Mouse (Mus musculus) lung, embryonic 16.5 days (tissue): ENCODE data around the gene Itga3. TPM values are rescaled to one million over a fixed set of nuclear protein-coding genes. Genes with fewer than 3 reads are reported as not detected.

Experiments used
- ATAC-seq: fragments of 200-750 bp; cut with Nextera tagmentation; 2 replicates; pipeline ENCODE4 v1.8.0; 2017; ENCODE audit warnings: low read depth, mild to moderate bottlenecking, moderate library complexity
- H3K27ac ChIP-seq: fragments of 300-500 bp; sonication (generic); 2 replicates; pipeline ENCODE4 v1.5.1; 2014; ENCODE audit warnings: mild to moderate bottlenecking, control low read depth, low read length
- H3K27me3 ChIP-seq: fragments of 300-500 bp; sonication (generic); 2 replicates; pipeline ENCODE4 v1.6.1; 2014; ENCODE audit warnings: low read depth, low read length, mixed read lengths; ENCODE audit not compliant: control insufficient read depth, insufficient read depth
- H3K36me3 ChIP-seq: fragments of 300-500 bp; sonication (generic); 2 replicates; pipeline ENCODE4 v1.6.1; 2014; ENCODE audit warnings: low read length; ENCODE audit not compliant: control insufficient read depth, insufficient read depth
- H3K4me1 ChIP-seq: fragments of 300-500 bp; sonication (generic); replicated peaks from 2 replicates; pipeline ENCODE4 v1.6.1; 2014; ENCODE audit warnings: low read length, mixed read lengths; ENCODE audit not compliant: control insufficient read depth, insufficient read depth
- H3K4me2 ChIP-seq: fragments of 300-500 bp; sonication (generic); 2 replicates; pipeline ENCODE4 v1.6.1; 2014; ENCODE audit warnings: low read depth, low read length, control low read depth
- H3K4me3 ChIP-seq: fragments of 300-500 bp; sonication (generic); 2 replicates; pipeline ENCODE4 v1.5.1; 2014; ENCODE audit warnings: mild to moderate bottlenecking, low read length, control low read depth
- H3K9ac ChIP-seq: fragments of 300-500 bp; sonication (generic); 2 replicates; pipeline ENCODE4 v1.6.1; 2014; ENCODE audit warnings: low read length, control low read depth
- H3K9me3 ChIP-seq: fragments of 300-500 bp; sonication (generic); 2 replicates; pipeline ENCODE4 v1.6.1; 2016; ENCODE audit warnings: low read length; ENCODE audit not compliant: control insufficient read depth
- WGBS: fragments of 180-500 bp; shearing (Covaris S2); extraction: QIAGEN DNeasy Blood & Tissue Kit; methylation state at CpG from one replicate; pipeline ENCODE4 v1.1.7; 2014; 5-methylcytosine and 5-hydroxymethylcytosine counted together
- polyA plus RNA-seq: library from polyadenylated mRNA; unstranded; fragments of >200 nt; fragmentation: Nextera tagmentation; extraction: Ambion mirVana; gene quantifications from 2 replicates; pipeline ENCODE4 v1.2.1, GENCODE M21; 2015

Itga3 gene
- polyA plus RNA-seq: 23.3 and 25.8 TPM in 2 replicates

DNA sequence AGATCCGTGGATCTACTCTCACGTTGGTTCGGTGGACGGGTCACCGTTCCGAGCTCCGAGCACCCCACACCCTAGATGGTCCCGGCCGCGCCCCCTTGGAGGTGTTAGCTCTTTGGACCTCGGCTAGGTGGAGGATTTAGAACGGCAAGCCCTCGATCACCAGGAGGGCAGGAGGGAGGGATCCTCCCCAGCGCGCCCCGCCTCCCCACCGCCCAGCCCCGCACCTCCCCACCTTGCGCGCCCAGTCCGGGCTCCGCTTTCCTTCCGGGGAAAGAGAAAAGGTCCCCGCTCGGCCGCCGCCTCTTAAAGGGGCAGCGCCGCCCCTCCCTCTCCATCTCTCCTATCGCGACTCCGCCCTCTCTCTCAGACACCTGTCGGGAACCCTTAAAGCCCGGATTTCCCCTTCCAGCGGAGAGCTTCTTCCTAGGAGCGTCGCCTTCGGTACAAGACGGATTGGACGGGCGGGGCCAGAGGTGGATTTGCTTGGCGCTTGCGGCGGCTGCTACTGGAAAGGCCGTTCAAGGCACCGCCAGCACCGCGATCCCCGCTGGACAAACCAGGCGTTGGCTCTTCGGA, at the start of gene Itga3:
Itga3 (minus strand) TSS at position 266 of the 576 bp plus-strand sequence.
- under 1% methylated on average over 51 of the region's 51 CpGs for WGBS
- H3K4me1 ChIP-seq: peaks cover 71% of the 10 kb centered on the region

DNA sequence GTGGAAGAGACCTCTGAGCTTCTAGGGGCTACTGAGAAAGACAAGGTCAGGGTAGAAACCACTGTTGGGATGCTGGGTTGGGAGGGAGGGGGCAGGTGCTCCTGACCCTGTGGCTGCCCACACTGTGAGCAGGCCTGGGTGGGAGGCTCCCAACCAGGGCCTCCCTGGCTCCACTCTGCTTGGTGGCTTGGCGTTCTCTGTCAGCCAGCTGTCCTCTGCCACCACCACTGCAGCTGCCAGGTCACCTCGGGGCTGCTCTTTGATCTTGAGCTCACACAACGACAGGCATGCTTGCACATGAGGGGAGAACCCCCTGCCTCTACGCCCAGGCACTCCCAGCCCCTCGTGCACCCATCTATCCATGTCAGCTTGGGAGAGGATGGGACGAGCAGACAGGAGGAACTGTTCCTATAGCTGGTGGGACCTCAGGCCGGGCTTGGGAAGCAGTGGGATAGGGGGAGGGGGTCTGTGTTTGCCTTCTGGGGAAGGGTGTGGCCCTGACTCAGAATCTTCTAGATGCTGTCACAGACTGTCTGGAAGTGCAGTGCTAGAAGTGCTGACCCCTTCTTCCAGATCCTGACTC, 48.9 kb upstream of the Itga3 start:
- Histone ChIP-seq H3K4me2 (no peak overlapping the region), H3K4me3 (no peak overlapping the region), H3K36me3 (no peaks in the 10 kb centered on the region), H3K4me1 (peaks cover 15% of the 10 kb centered on the region), H3K27ac (no peak overlapping the region), H3K9me3 (no peaks in the 10 kb centered on the region), H3K27me3 (peaks cover 41% of the 10 kb centered on the region), H3K9ac (no peak overlapping the region)
- 18% methylated on average over 7 of the region's 7 CpGs for WGBS
- ATAC-seq: no peak

More for the DNA sequence above, at the start of gene Itga3:
- Histone ChIP-seq H3K4me3 (peak within 1 kb of the TSS; percentile 68), H3K27ac (peak within 1 kb of the TSS; percentile 94), H3K27me3 (peaks cover 14% of the 10 kb centered on the region), H3K9me3 (no peaks in the 10 kb centered on the region), H3K4me2 (peak within 1 kb of the TSS; percentile 77), H3K36me3 (no peaks in the 10 kb centered on the region), H3K9ac (peak within 1 kb of the TSS; percentile 77)
- peak; percentile 81 for ATAC-seq

DNA sequence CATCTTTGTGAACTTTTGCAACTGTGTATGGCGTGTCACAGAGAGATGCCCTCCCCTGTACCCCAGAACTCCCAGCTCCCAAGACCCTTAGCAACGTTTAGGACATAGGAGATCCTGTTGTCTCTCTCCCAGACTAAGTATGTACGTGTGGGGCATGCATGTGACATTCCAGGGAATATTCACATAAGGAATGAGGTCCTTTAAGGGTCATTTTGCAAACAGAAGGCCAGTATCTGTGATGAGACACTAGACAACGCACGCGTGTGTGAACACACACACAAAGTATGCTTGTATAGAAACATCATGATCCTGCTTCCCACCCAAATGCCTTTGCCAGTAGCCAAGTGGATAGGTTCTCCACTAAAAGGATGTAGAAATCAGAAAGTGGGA, 45.5 kb upstream of the Itga3 start:
- WGBS: 59% methylated on average over 6 of the region's 6 CpGs
- Histone ChIP-seq H3K4me1 (peaks cover 24% of the 10 kb centered on the region), H3K9ac (no peak overlapping the region), H3K36me3 (no peaks in the 10 kb centered on the region), H3K9me3 (no peaks in the 10 kb centered on the region), H3K4me2 (no peak overlapping the region), H3K4me3 (no peak overlapping the region), H3K27me3 (peaks cover 67% of the 10 kb centered on the region), H3K27ac (no peak overlapping the region)
- ATAC-seq: no peak

DNA sequence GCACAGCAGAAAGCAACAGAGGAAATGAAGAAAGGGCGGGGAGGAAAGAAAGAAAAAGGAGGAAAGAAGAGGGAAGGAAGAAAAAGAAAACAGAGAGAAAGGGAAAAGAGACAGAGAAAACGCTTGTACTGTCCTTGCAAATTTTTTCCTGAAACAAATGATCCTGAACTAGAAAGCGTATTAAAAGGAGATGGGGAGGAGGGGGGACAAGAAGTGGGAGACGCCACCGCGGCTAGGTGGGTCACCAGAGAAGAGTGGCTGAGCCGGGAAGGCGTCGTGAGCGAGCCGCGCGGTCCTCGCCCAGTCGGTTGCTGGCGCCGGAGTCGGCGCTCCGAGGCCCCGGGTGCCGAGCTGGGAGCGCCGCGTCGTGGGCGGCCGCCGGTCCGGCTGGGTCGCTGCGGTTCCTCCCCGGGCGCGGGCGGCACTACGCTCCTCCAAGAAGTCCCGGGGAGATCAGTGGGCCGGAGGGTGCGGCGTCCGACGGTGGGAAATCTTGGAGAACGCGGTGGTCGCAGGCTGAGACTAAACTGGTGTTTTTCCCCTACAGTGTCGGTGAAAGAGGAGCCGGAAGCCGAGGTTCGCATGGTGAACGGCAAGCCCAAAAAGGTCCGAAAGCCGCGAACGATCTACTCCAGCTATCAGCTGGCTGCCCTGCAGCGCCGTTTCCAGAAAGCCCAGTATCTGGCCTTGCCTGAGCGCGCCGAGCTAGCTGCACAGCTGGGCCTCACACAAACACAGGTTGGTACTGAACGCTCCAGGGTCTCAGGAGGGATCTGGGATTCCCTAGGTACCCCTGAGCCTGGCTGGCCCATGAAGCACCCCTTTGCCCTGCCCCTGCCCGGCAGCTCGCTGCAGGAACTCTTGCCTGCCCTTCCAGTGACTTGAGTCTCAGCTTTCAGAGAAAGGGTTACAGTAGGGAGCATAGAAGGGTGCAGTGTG, 44.8 kb upstream of the Itga3 start:
- H3K9ac ChIP-seq: peak overlapping the region; percentile 56
- no peak overlapping the region for H3K27ac ChIP-seq
- H3K36me3 ChIP-seq: no peaks in the 10 kb centered on the region
- H3K4me2 ChIP-seq: peak overlapping the region; percentile 76
- H3K4me1 ChIP-seq: peaks cover 18% of the 10 kb centered on the region
- H3K27me3 ChIP-seq: peaks cover 67% of the 10 kb centered on the region
- H3K9me3 ChIP-seq: no peaks in the 10 kb centered on the region
- peak overlapping the region; percentile 50 for H3K4me3 ChIP-seq
- ATAC-seq: no peak
- WGBS: 2% methylated on average over 59 of the region's 63 CpGs

DNA sequence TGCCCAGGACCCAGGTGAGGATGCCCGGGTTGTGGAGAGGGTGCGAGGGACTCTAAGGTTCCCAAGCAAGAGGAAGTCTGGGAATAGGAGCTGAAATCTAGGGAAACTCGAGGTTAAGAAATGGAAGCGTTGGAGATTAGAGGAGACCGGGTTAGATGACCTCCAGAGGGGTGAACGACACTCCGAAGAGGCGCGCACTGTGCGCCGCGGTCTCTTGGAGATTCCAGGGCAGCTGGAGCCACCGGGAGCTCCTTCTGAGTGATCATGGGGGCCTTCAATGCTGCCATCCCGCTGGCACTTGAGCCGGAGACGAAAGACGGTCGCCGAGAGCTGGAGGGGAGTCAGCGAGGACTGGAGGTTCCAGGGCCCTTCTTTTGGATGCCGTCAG, 44.0 kb upstream of the Itga3 start:
- peaks cover 67% of the 10 kb centered on the region for H3K27me3 ChIP-seq
- H3K27ac ChIP-seq: no peak overlapping the region
- H3K36me3 ChIP-seq: no peaks in the 10 kb centered on the region
- peak overlapping the region; percentile 76 for H3K4me2 ChIP-seq
- no peak for ATAC-seq
- under 1% methylated on average over 21 of the region's 21 CpGs for WGBS
- peak overlapping the region; percentile 50 for H3K4me3 ChIP-seq
- peaks cover 14% of the 10 kb centered on the region for H3K4me1 ChIP-seq
- H3K9me3 ChIP-seq: no peaks in the 10 kb centered on the region
- H3K9ac ChIP-seq: no peak overlapping the region

DNA sequence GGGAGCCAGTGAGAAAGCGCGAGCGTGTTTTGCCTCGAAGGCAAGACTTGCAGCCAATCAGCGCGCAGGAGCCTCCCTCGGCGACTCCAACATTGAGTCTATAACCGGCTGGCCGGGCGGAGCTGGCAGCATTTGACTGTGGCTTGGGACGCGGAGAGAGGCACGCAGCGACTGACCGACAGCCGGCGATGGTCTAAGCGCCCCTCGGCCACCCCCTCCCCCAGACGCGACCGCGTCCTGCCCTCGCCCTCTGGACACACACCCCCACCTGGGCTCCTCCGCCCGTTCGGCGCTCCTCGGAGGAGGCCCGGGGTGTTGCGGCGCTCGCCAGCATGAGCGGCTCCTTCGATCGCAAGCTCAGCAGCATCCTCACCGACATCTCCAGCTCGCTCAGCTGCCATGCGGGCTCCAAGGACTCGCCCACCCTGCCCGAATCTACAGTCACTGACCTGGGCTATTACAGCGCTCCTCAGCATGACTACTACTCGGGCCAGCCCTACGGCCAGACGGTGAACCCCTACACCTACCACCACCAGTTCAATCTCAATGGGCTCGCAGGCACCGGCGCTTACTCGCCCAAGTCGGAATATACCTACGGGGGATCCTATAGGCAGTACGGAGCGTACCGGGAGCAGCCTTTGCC, 43.5 kb upstream of the Itga3 start, which contains the start of gene Dlx3:
Dlx3 (plus strand) TSS at position 130 of the 643 bp plus-strand sequence.
- no peaks in the 10 kb centered on the region for H3K36me3 ChIP-seq
- WGBS: under 1% methylated on average over 55 of the region's 55 CpGs
- no peaks in the 10 kb centered on the region for H3K9me3 ChIP-seq
- peak within 1 kb of the TSS; percentile 76 for H3K4me2 ChIP-seq
- peak within 1 kb of the TSS; percentile 50 for H3K4me3 ChIP-seq
- peaks cover 14% of the 10 kb centered on the region for H3K4me1 ChIP-seq
- peak; percentile 53 for ATAC-seq
- H3K27me3 ChIP-seq: peaks cover 67% of the 10 kb centered on the region
- H3K27ac ChIP-seq: no peak within 1 kb of the TSS
- peak within 1 kb of the TSS; percentile 47; the same call in 1 of the 2 replicates for H3K9ac ChIP-seq

DNA sequence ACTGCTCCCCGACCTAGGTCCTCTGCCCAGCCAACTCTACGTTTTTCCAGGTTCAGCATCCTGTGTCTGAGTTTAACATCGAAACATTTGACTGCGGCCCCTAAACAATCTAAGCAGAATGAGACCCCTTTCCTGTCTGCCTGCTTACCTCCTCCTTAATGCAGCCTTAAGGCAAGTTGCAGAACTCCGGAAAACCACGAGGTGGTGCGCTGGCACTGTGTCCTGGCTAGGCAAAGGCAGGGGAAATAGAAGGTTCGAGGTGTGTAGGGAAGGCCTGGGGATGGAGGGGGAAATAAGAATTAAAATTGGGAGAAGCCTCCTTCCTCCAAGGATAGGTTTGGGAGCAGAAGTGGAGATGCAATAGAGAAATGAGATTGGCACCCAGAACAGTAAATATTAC, 41.9 kb upstream of the Itga3 start:
- no peak overlapping the region for H3K4me3 ChIP-seq
- WGBS: 5% methylated on average over 8 of the region's 8 CpGs
- peaks cover 56% of the 10 kb centered on the region for H3K27me3 ChIP-seq
- no peaks in the 10 kb centered on the region for H3K36me3 ChIP-seq
- H3K27ac ChIP-seq: no peak overlapping the region
- H3K9ac ChIP-seq: no peak overlapping the region
- H3K4me1 ChIP-seq: peaks cover 14% of the 10 kb centered on the region
- peak; percentile 49; the same call in 1 of the 2 replicates for ATAC-seq
- no peaks in the 10 kb centered on the region for H3K9me3 ChIP-seq
- H3K4me2 ChIP-seq: no peak overlapping the region

DNA sequence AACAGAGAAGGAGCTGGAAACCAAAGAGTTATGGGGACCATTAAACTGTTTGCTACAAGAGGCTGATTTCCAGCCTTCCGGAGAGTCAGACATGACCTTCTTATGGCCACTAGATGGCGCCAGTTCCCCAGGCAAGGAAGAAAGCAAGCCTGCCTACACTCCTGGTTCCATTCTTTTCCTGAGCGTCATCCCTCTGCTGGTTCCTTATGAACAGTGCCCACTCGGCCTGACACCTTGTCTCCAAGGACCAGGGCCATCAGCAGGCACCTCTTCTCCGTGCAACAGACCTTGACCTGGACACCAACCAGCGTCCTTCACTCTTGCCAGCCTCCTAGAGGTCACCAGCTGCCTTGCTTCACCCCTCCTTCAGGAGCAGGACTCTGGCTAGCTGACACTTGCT, 40.4 kb upstream of the Itga3 start:
- H3K27me3 ChIP-seq: peaks cover 41% of the 10 kb centered on the region
- H3K27ac ChIP-seq: no peak overlapping the region
- peaks cover 14% of the 10 kb centered on the region for H3K4me1 ChIP-seq
- 4% methylated on average over 6 of the region's 6 CpGs for WGBS
- no peak overlapping the region for H3K4me2 ChIP-seq
- H3K4me3 ChIP-seq: no peak overlapping the region
- peak; percentile 46 for ATAC-seq
- H3K9ac ChIP-seq: no peak overlapping the region
- H3K36me3 ChIP-seq: no peaks in the 10 kb centered on the region
- H3K9me3 ChIP-seq: no peaks in the 10 kb centered on the region
